ENCODE assay signal across 7 mouse cellular contexts in genomic region chr13:80747022-80747421, GRCm38 (mm10).
DNase-seq lines count a peak whose midpoint lies in the region; ATAC-seq and TF ChIP-seq lines count a peak whose summit lies in the region.
"Not testable (repeated sequence)": the region's sequence is repeated elsewhere in the genome, so short reads cannot be mapped to it uniquely, and the experiment has no call there.

No protein-coding gene starts in this region.

- not testable (repeated sequence) for H3K79me2 ChIP-seq in MEL (ENCODE audit: control insufficient read depth, insufficient read depth, low read length, poor library complexity)

- peak; percentile 60 for DNase-seq in MEL (ENCODE audit: low read depth, low spot score)
- DNase-seq in c-Kit-positive CD71-positive TER-119-negative erythroid progenitor cells, embryonic 14.5 days (ENCODE audit: low read depth), result peak; percentile 9
- peak; percentile 76 for DNase-seq in embryonic facial prominence, embryonic 14.5 days (ENCODE audit: low spot score)
- DNase-seq in hindbrain, embryonic 10.5 days (ENCODE audit: low spot score), result peak; percentile 35
- peak; percentile 19 to 24 for DNase-seq in kidney, postnatal 36 days
- peak; percentile 42 for DNase-seq in lung, postnatal 0 days (ENCODE audit: low spot score)

- H3K27me3 ChIP-seq in MEL (ENCODE audit: control insufficient read depth in 1 of 2, insufficient read depth in 2 of 2, low read length in 2 of 2); embryonic facial prominence, embryonic 14.5 days (replicated peaks; ENCODE audit: control insufficient read depth, insufficient read depth, low read length); hindbrain, embryonic 10.5 days (ENCODE audit: insufficient read depth, poor library complexity, severe bottlenecking); lung, postnatal 0 days (replicated peaks; ENCODE audit: insufficient read depth, low read length): not testable (repeated sequence)

- H3K9me3 ChIP-seq in MEL (replicated peaks; ENCODE audit: insufficient read depth, low read length); embryonic facial prominence, embryonic 14.5 days (ENCODE audit: control insufficient read depth, low read length); hindbrain, embryonic 10.5 days; lung, postnatal 0 days (ENCODE audit: low read length): not testable (repeated sequence)

- not testable (repeated sequence) for H3K4me1 ChIP-seq in MEL (ENCODE audit: control insufficient read depth in 1 of 2, insufficient read depth in 2 of 2, low read length in 2 of 2); embryonic facial prominence, embryonic 14.5 days (ENCODE audit: control insufficient read depth, insufficient read depth, low read length); hindbrain, embryonic 10.5 days (replicated peaks); lung, postnatal 0 days (ENCODE audit: insufficient read depth, low read depth, low read length); olfactory bulb, adult 2 months (ENCODE audit: control insufficient read depth, insufficient read depth, low read length)

- TF ChIP-seq CTCF in MEL (IDR thresholded peaks at IDR 0.05 in 2 of 3, conservative IDR thresholded peaks at IDR 0.05 in 1 of 3; ENCODE audit: control insufficient read depth in 1 of 3, insufficient read depth in 1 of 3, low read depth in 2 of 3, low read length in 3 of 3, poor library complexity in 1 of 3, severe bottlenecking in 1 of 3), result peak in 2 of 3 experiments; percentile 19 to 57; a peak in 3 of 6 replicates
- peak; percentile 61 for TF ChIP-seq CTCF in lung, postnatal 0 days (IDR thresholded peaks at IDR 0.05)
- TF ChIP-seq CTCF in olfactory bulb, adult 2 months (IDR thresholded peaks at IDR 0.05; ENCODE audit: insufficient read depth, low read depth, low read length), result 0 out of 2 replicates have a peak, but pooled peaks have one; percentile 31

- H3K9ac ChIP-seq in MEL (ENCODE audit: control insufficient read depth, low read depth, low read length, poor library complexity, severe bottlenecking); embryonic facial prominence, embryonic 14.5 days (ENCODE audit: low read depth, low read length); lung, postnatal 0 days (replicated peaks; ENCODE audit: low read depth): not testable (repeated sequence)

- H3K4me3 ChIP-seq in MEL (ENCODE audit: control insufficient read depth in 1 of 2, insufficient read depth in 1 of 2, low read depth in 2 of 2, low read length in 2 of 2); embryonic facial prominence, embryonic 14.5 days (ENCODE audit: low read depth, low read length); hindbrain, embryonic 10.5 days; lung, postnatal 0 days (ENCODE audit: low read depth, low read length); olfactory bulb, adult 2 months (ENCODE audit: insufficient read depth, low read depth, low read length): not testable (repeated sequence)

- peak; percentile 76 for TF ChIP-seq RAD21 in MEL (IDR thresholded peaks at IDR 0.05; ENCODE audit: low read depth, low read length)

- TF ChIP-seq EP300 in MEL (IDR thresholded peaks at IDR 0.05; ENCODE audit: low read depth in 1 of 2, low read length in 2 of 2); lung, postnatal 0 days (IDR thresholded peaks at IDR 0.05): not testable (repeated sequence)

- WGBS in embryonic facial prominence, embryonic 14.5 days, result 44% methylated on average over 6 of the region's 6 CpGs
- WGBS in hindbrain, embryonic 10.5 days, result 60% methylated on average over 6 of the region's 6 CpGs
- WGBS in lung, postnatal 0 days, result 51% methylated on average over 5 of the region's 6 CpGs
- 14% methylated on average over 6 of the region's 6 CpGs for WGBS in olfactory bulb, adult 2 months

- H3K27ac ChIP-seq in MEL (ENCODE audit: control insufficient read depth, low read depth, low read length); embryonic facial prominence, embryonic 14.5 days (replicated peaks; ENCODE audit: low read depth, low read length); hindbrain, embryonic 10.5 days; lung, postnatal 0 days (ENCODE audit: low read length); olfactory bulb, adult 2 months (ENCODE audit: insufficient read depth, low read depth, low read length): not testable (repeated sequence)

- not testable (repeated sequence) for H3K36me3 ChIP-seq in MEL (ENCODE audit: control insufficient read depth in 1 of 2, insufficient read depth in 2 of 2, low read length in 2 of 2); embryonic facial prominence, embryonic 14.5 days (ENCODE audit: control insufficient read depth, insufficient read depth, low read length); hindbrain, embryonic 10.5 days; lung, postnatal 0 days (ENCODE audit: insufficient read depth, low read length)

- ATAC-seq in embryonic facial prominence, embryonic 14.5 days (ENCODE audit: low read depth); lung, postnatal 0 days: not testable (repeated sequence)

- not testable (repeated sequence) for TF ChIP-seq POLR2A in MEL (IDR thresholded peaks at IDR 0.05; ENCODE audit: control insufficient read depth in 1 of 2, insufficient read depth in 1 of 2, low read depth in 1 of 2, low read length in 2 of 2, poor library complexity in 1 of 2); olfactory bulb, adult 2 months (IDR thresholded peaks at IDR 0.05; ENCODE audit: insufficient read depth, low read depth, low read length)

- H3K4me2 ChIP-seq in embryonic facial prominence, embryonic 14.5 days (ENCODE audit: low read depth, low read length); lung, postnatal 0 days (replicated peaks; ENCODE audit: low read depth, low read length): not testable (repeated sequence)

TF ChIP-seq in MEL, 35 proteins besides CTCF, POLR2A, EP300 and RAD21:
- peak; percentile 70 for TF ChIP-seq SMC3 (IDR thresholded peaks at IDR 0.05; ENCODE audit: low read depth, low read length)
- peak; percentile 61; the same call in 1 of the 2 replicates for TF ChIP-seq NRF1 (IDR thresholded peaks at IDR 0.05; ENCODE audit: insufficient read depth, low read depth, low read length, poor library complexity, severe bottlenecking)
- peak; percentile 74 for TF ChIP-seq ZC3H11A (IDR thresholded peaks at IDR 0.05; ENCODE audit: low read depth, low read length)

Comparison
In these comparisons a context has a peak if more than half of its experiments do, and no peak if none do; other contexts are left out.
1. DNase-seq: peak in every context shown above with its lines; median percentile 76 in embryonic facial prominence, embryonic 14.5 days; 60 in MEL; 42 in lung, postnatal 0 days; 35 in hindbrain, embryonic 10.5 days; 22 in kidney, postnatal 36 days; 9 in c-Kit-positive CD71-positive TER-119-negative erythroid progenitor cells, embryonic 14.5 days.